Mouse (Mus musculus): ENCODE measurements around the gene Agap1. TPM values are rescaled to one million over a fixed set of nuclear protein-coding genes. Genes with fewer than 3 reads are reported as not detected.
A peak's percentile ranks its signal among the peaks of the same experiment; 100 is the strongest.

Gene Agap1
- polyA plus RNA-seq, 1 experiment from 2014 or later, result 11.5 TPM

GRCm38 (mm10) chr1:89553791-89554190 is 99.2 kb downstream of the Agap1 start:
- Histone ChIP-seq H3K9me3 (no peaks in the 10 kb centered on the region), H3K4me3 (no peak overlapping the region), H3K4me1 (peaks cover 30% of the 10 kb centered on the region), H3K36me3 (no peaks in the 10 kb centered on the region), H3K9ac (no peak overlapping the region), H3K4me2 (no peak overlapping the region), H3K27me3 (no peaks in the 10 kb centered on the region), H3K27ac (no peak overlapping the region)
- ATAC-seq (ENCODE audit: borderline replicate concordance, extremely low read depth, low FRiP score, low TSS enrichment), result no peak
- WGBS, result 80% methylated on average over 3 of the region's 3 CpGs

DNA sequence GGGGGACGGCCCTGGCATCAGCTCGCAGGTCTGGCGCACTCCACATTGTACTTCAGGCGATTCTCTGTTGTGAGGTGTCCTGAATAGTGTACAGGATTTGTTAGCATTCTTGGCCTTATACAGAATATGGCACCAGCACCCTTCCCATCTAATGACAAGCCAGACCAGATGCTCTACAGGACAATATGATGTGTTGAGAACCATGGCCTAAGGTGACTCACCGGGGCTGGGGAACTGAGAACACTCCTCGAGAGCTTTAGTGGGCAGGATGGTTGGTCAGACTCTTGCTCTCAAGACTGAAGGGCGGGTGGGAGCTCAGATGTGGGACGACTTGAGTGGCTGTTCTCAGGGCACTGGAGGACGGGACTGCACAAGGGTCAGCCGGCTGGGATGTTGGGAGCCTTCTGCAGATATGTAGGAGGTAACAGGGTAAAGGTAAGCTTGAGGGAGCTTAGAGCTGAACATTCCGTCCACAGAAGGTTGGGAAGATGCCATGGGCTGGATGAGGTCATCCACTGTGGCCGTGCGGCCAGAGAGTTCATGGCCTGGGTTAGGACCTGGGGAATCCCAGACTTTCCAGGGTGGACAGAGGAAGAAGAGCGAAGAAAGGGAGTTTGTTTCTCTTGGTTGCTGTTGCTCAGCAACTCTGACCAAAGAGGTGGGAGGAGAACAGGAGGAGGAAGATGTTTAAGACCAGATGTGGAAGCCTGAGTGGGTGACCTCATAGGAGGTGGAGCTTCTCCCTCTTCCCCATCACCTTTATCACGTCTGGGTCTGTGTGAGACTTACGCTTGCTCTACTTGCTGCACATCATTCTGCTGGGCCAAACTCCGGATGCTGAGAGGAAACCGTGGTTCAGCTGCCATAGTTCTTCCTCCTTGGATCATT is 100.6 kb downstream of the Agap1 start:
- Histone ChIP-seq H3K36me3 (no peaks in the 10 kb centered on the region), H3K27me3 (no peaks in the 10 kb centered on the region), H3K4me2 (no peak overlapping the region), H3K4me3 (no peak overlapping the region), H3K9me3 (no peaks in the 10 kb centered on the region), H3K27ac (no peak overlapping the region), H3K9ac (no peak overlapping the region), H3K4me1 (peaks cover 23% of the 10 kb centered on the region)
- no peak for ATAC-seq (ENCODE audit: borderline replicate concordance, extremely low read depth, low FRiP score, low TSS enrichment)
- 73% methylated on average over 18 of the region's 18 CpGs for WGBS

DNA sequence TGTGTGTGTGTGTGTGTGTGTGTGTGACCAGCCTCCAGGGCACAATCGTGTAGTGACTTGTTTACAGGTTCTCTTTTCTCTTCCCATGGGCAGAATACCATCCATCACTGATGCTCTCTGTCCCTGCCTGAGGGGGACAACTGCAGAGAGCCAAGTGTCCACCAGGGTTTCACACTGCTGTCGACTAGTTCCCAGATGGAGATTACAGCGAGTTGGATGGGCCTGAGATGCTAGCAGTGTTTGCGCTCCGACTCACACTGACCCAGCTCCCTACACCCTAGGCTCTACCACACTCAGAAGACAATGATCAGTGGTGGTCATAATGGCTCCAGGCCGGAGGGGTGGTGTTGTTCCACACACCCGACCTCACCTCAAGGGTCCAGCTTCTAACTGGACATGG is 101.4 kb downstream of the Agap1 start:
- no peaks in the 10 kb centered on the region for H3K27me3 ChIP-seq
- no peaks in the 10 kb centered on the region for H3K36me3 ChIP-seq
- ATAC-seq (ENCODE audit: borderline replicate concordance, extremely low read depth, low FRiP score, low TSS enrichment), result no peak
- no peaks in the 10 kb centered on the region for H3K9me3 ChIP-seq
- no peak overlapping the region for H3K4me3 ChIP-seq
- H3K4me2 ChIP-seq, result no peak overlapping the region
- H3K4me1 ChIP-seq, result peaks cover 16% of the 10 kb centered on the region
- H3K9ac ChIP-seq, result no peak overlapping the region
- 76% methylated on average over 7 of the region's 7 CpGs for WGBS
- no peak overlapping the region for H3K27ac ChIP-seq

GRCm38 (mm10) chr1:89557401-89557800 is 102.8 kb downstream of the Agap1 start:
- no peak for ATAC-seq (ENCODE audit: borderline replicate concordance, extremely low read depth, low FRiP score, low TSS enrichment)

GRCm38 (mm10) chr1:89558080-89558479 is 103.5 kb downstream of the Agap1 start:
- Histone ChIP-seq H3K9me3 (no peaks in the 10 kb centered on the region), H3K4me3 (no peak overlapping the region), H3K4me1 (peaks cover 16% of the 10 kb centered on the region), H3K9ac (no peak overlapping the region), H3K27ac (no peak overlapping the region), H3K36me3 (no peaks in the 10 kb centered on the region), H3K4me2 (no peak overlapping the region), H3K27me3 (no peaks in the 10 kb centered on the region)
- 68% methylated on average over 1 of the region's 1 CpGs for WGBS
- ATAC-seq (ENCODE audit: borderline replicate concordance, extremely low read depth, low FRiP score, low TSS enrichment), result no peak

More at GRCm38 (mm10) chr1:89557401-89557800, 102.8 kb downstream of the Agap1 start:
- Histone ChIP-seq H3K9ac (no peak overlapping the region), H3K27ac (no peak overlapping the region), H3K9me3 (no peaks in the 10 kb centered on the region), H3K4me1 (peaks cover 16% of the 10 kb centered on the region), H3K27me3 (no peaks in the 10 kb centered on the region), H3K4me2 (no peak overlapping the region), H3K4me3 (no peak overlapping the region), H3K36me3 (no peaks in the 10 kb centered on the region)
- 75% methylated on average over 6 of the region's 6 CpGs for WGBS

DNA sequence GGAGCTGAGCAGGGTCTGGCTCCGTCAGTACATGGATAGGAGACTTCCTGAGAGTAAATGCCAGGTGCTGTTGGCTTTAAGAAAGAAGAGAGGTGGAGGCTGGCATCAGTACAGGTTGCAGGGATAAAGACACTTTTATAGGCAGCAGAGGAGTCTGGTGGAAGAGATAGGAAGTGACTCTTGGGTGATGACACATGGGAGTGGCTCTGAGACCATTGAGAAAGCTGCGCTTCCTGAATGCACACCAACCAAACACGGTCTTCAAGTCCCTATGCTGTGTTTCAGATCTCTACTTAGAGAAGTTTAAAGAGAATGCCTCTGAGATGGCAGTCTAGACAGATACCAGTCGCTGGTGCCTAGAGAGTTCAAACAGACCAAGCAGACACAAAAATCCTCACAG is 108.8 kb downstream of the Agap1 start:
- Histone ChIP-seq H3K4me1 (peaks cover 38% of the 10 kb centered on the region), H3K9ac (no peak overlapping the region), H3K4me2 (no peak overlapping the region), H3K36me3 (no peaks in the 10 kb centered on the region), H3K27ac (no peak overlapping the region), H3K9me3 (no peaks in the 10 kb centered on the region), H3K4me3 (no peak overlapping the region), H3K27me3 (no peaks in the 10 kb centered on the region)
- 78% methylated on average over 4 of the region's 4 CpGs for WGBS
- no peak for ATAC-seq (ENCODE audit: borderline replicate concordance, extremely low read depth, low FRiP score, low TSS enrichment)

- Histone ChIP-seq H3K4me3 (no peak overlapping the region), H3K36me3 (no peaks in the 10 kb centered on the region), H3K4me1 (peaks cover 46% of the 10 kb centered on the region), H3K27me3 (no peaks in the 10 kb centered on the region), H3K4me2 (no peak overlapping the region), H3K9me3 (no peaks in the 10 kb centered on the region), H3K9ac (no peak overlapping the region), H3K27ac (no peak overlapping the region)
- WGBS, result 31% methylated on average over 9 of the region's 9 CpGs
- peak; percentile 41; the same call in 1 of the 2 replicates for ATAC-seq (ENCODE audit: borderline replicate concordance, extremely low read depth, low FRiP score, low TSS enrichment)
These were observed 112.2 kb downstream of the Agap1 start for GRCm38 (mm10) chr1:89566578-89567488.

DNA sequence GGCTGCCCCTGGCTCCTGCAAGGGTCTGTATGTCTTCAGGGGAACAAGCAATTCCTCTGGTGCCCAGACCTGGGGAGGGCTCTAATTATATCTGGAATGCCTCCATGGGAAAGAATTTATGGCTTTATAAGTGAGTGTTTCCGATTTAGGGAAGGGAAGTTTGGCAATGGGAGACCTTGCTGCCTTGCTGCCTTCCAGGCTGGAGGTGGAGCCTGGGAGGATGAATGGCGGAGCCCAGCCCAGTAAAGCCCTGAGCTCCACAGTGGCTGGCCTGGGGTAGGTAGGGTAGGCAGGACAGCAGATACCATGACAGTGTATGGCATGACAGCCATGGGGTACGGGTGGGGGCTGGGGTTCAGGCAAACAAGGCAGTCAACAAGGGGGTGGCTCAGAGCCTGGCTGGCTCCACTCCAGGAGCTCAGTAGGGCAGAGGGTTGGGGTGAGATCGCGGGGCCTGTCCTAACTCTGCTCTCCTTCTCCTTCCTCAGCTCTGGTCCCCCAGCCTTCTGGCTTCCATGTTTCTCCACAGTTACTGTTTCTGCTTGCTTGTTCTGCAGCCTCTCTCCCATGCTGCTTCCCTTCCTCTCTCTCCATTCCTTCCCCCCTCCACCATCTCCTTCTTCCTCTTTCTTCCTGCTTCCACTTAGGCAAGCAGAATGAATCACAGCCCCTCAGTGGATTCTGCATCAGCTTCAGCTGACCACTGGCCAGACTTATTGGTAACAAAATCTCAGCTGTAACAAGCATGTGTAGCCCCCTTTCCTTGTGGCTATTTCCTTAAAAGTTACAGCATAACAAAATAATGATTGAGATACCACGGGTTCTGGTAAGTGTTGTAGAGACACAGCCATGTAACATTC is 114.2 kb downstream of the Agap1 start:
- Histone ChIP-seq H3K9me3 (no peaks in the 10 kb centered on the region), H3K9ac (no peak overlapping the region), H3K27me3 (no peaks in the 10 kb centered on the region), H3K36me3 (no peaks in the 10 kb centered on the region), H3K4me3 (no peak overlapping the region), H3K27ac (no peak overlapping the region), H3K4me1 (peaks cover 46% of the 10 kb centered on the region), H3K4me2 (no peak overlapping the region)
- WGBS, result 43% methylated on average over 6 of the region's 6 CpGs
- no peak for ATAC-seq (ENCODE audit: borderline replicate concordance, extremely low read depth, low FRiP score, low TSS enrichment)

DNA sequence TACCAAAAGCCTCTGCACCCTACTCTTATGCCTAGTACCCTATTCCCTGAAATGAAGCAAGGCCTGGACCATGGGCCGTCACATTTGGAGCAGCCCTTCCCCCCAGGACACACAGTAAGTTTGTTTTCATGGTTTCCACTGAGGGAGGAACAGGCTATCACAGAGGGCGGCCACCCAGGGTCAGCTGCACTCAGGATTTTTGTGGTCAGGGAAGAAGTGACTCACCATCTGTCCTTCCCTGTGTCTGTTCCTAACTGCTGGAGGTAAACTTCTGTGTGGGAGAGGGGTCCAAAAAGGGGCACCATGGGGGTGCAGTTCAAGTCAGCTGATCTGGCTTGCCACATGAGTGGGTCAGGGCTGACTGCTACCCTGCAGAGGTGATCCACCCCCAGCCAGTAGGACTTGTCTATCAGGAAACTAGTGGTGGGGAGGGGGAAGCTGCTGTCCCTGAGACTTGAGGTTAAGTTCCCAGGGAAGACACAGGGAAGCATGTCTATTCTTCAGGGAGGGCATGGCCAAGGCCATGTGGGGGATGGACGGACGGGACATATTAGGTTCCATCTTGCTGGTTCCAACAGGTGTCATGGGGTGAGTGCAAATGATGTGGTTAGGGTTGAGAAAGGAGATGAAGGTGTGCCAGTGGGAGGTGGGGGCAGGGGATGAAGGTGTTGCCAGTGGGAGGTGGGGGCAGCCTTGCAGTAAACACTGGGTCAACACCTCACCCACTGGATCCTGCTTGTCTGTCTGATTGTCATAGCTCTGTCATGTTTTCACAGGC is 116.1 kb downstream of the Agap1 start:
- ATAC-seq (ENCODE audit: borderline replicate concordance, extremely low read depth, low FRiP score, low TSS enrichment), result no peak
- Histone ChIP-seq H3K36me3 (no peaks in the 10 kb centered on the region), H3K4me3 (no peak overlapping the region), H3K9me3 (no peaks in the 10 kb centered on the region), H3K9ac (no peak overlapping the region), H3K4me1 (peaks cover 41% of the 10 kb centered on the region), H3K4me2 (no peak overlapping the region), H3K27ac (no peak overlapping the region), H3K27me3 (no peaks in the 10 kb centered on the region)
- WGBS, result 70% methylated on average over 4 of the region's 4 CpGs

GRCm38 (mm10) chr1:89573486-89573885 is 118.9 kb downstream of the Agap1 start:
- 83% methylated on average over 4 of the region's 4 CpGs for WGBS
- Histone ChIP-seq H3K4me2 (no peak overlapping the region), H3K9me3 (no peaks in the 10 kb centered on the region), H3K4me1 (peaks cover 32% of the 10 kb centered on the region), H3K9ac (no peak overlapping the region), H3K4me3 (no peak overlapping the region), H3K36me3 (no peaks in the 10 kb centered on the region), H3K27ac (no peak overlapping the region), H3K27me3 (no peaks in the 10 kb centered on the region)
- ATAC-seq (ENCODE audit: borderline replicate concordance, extremely low read depth, low FRiP score, low TSS enrichment), result no peak

Data from lung, embryonic 15.5 days (tissue).